18 mouse cellular contexts compared by ENCODE assay signal in genomic region chr14:114832987-114833386, GRCm38 (mm10).
A peak's percentile ranks its signal among the peaks of the same experiment; 100 is the strongest.
DNase-seq lines count a peak whose midpoint lies in the region; ATAC-seq and TF ChIP-seq lines count a peak whose summit lies in the region.
"Had no signal": no experiment of that assay in that cellular context is flagged by ENCODE, and none has a peak within 500 bp of the region (broad histone marks: within the 10 kb centered on the region; RNA-seq: fewer than 3 reads in every experiment).

No protein-coding gene starts in this region.

- no peak overlapping the region for H3K9ac ChIP-seq in intestine, postnatal 0 days (ENCODE audit: low read depth, low read length)
- H3K9ac ChIP-seq in intestine, embryonic 16.5 days (ENCODE audit: low read depth, low read length): no peak overlapping the region
- no peak overlapping the region for H3K9ac ChIP-seq in lung, postnatal 0 days (replicated peaks; ENCODE audit: low read depth)
- H3K9ac ChIP-seq: embryonic facial prominence, embryonic 13.5 days; hindbrain, embryonic 13.5 days; liver, embryonic 13.5 days had no signal

- no peak overlapping the region for H3K27ac ChIP-seq in intestine, postnatal 0 days (ENCODE audit: low read depth, low read length)
- no peak overlapping the region for H3K27ac ChIP-seq in intestine, embryonic 16.5 days (ENCODE audit: low read length)
- H3K27ac ChIP-seq in lung, postnatal 0 days (ENCODE audit: low read length): no peak overlapping the region
- H3K27ac ChIP-seq: embryonic facial prominence, embryonic 13.5 days; hindbrain, embryonic 13.5 days; liver, embryonic 13.5 days had no signal

- no peaks in the 10 kb centered on the region for H3K9me3 ChIP-seq in intestine, postnatal 0 days (ENCODE audit: control insufficient read depth)
- no peaks in the 10 kb centered on the region for H3K9me3 ChIP-seq in intestine, embryonic 16.5 days (ENCODE audit: control insufficient read depth, low read length)
- H3K9me3 ChIP-seq in lung, postnatal 0 days (ENCODE audit: low read length): no peaks in the 10 kb centered on the region
- H3K9me3 ChIP-seq: embryonic facial prominence, embryonic 13.5 days; hindbrain, embryonic 13.5 days; liver, embryonic 13.5 days had no signal

- DNase-seq in cerebellum, postnatal 10 days: peak; percentile 45 to 49
- DNase-seq in cerebellum, adult 8-10 months: no peak
- no peak for DNase-seq in lung, postnatal 0 days (ENCODE audit: low spot score)
- no peak for DNase-seq in lung, postnatal 25 days (ENCODE audit: low spot score)
- DNase-seq in spleen, postnatal 4 days (ENCODE audit: low spot score in 2 of 2): no peak
- DNase-seq: cerebellum, adult 2 months; gastrocnemius, postnatal 10 days; kidney, adult 9 months; liver, embryonic 13.5 days had no signal

- H3K4me3 ChIP-seq in intestine, postnatal 0 days (ENCODE audit: low read depth, low read length): no peak overlapping the region
- no peak overlapping the region for H3K4me3 ChIP-seq in intestine, embryonic 16.5 days (ENCODE audit: low read length)
- no peak overlapping the region for H3K4me3 ChIP-seq in lung, postnatal 0 days (ENCODE audit: low read depth, low read length)
- H3K4me3 ChIP-seq: embryonic facial prominence, embryonic 13.5 days; hindbrain, embryonic 13.5 days; liver, embryonic 13.5 days; megakaryocyte, embryonic 14.5 days; myocyte had no signal

- ATAC-seq in intestine, postnatal 0 days: no peak
- ATAC-seq in intestine, embryonic 16.5 days: no peak
- no peak for ATAC-seq in lung, postnatal 0 days
- peak; percentile 58; the same call in 1 of the 2 replicates for ATAC-seq in megakaryocyte progenitor cell, adult 5-6 weeks (replicated peaks; ENCODE audit: poor library complexity)
- ATAC-seq: forebrain, embryonic 14.5 days; Patski had no signal

- H3K4me1 ChIP-seq in intestine, postnatal 0 days (replicated peaks; ENCODE audit: control insufficient read depth, insufficient read depth, low read length): no peaks in the 10 kb centered on the region
- H3K4me1 ChIP-seq in intestine, embryonic 16.5 days (ENCODE audit: control insufficient read depth, insufficient read depth, low read length): no peaks in the 10 kb centered on the region
- no peaks in the 10 kb centered on the region for H3K4me1 ChIP-seq in lung, postnatal 0 days (ENCODE audit: insufficient read depth, low read depth, low read length)
- H3K4me1 ChIP-seq: liver, embryonic 13.5 days; megakaryocyte, embryonic 14.5 days had no signal

- TF ChIP-seq CTCF in intestine, postnatal 0 days (IDR thresholded peaks at IDR 0.05; ENCODE audit: low read depth): peak; percentile 32; the same call in 1 of the 2 replicates
- TF ChIP-seq CTCF in lung, postnatal 0 days (IDR thresholded peaks at IDR 0.05): peak; percentile 33

- no peak for TF ChIP-seq EP300 in lung, postnatal 0 days (IDR thresholded peaks at IDR 0.05)

- 75% methylated on average over 11 of the region's 11 CpGs for WGBS in intestine, postnatal 0 days
- WGBS in intestine, embryonic 16.5 days: 66% methylated on average over 11 of the region's 11 CpGs
- 77% methylated on average over 11 of the region's 11 CpGs for WGBS in lung, postnatal 0 days

- no peaks in the 10 kb centered on the region for H3K27me3 ChIP-seq in intestine, postnatal 0 days (replicated peaks; ENCODE audit: control insufficient read depth, insufficient read depth, low read length)
- H3K27me3 ChIP-seq in intestine, embryonic 16.5 days (replicated peaks; ENCODE audit: control insufficient read depth, insufficient read depth, low read length): no peaks in the 10 kb centered on the region
- no peaks in the 10 kb centered on the region for H3K27me3 ChIP-seq in lung, postnatal 0 days (replicated peaks; ENCODE audit: insufficient read depth, low read length)
- H3K27me3 ChIP-seq: embryonic facial prominence, embryonic 13.5 days; hindbrain, embryonic 13.5 days; liver, embryonic 13.5 days; megakaryocyte, embryonic 14.5 days; Patski had no signal

- H3K4me2 ChIP-seq in intestine, postnatal 0 days (replicated peaks; ENCODE audit: low read depth): no peak overlapping the region
- H3K4me2 ChIP-seq in intestine, embryonic 16.5 days (ENCODE audit: low read depth, low read length): no peak overlapping the region
- H3K4me2 ChIP-seq in lung, postnatal 0 days (replicated peaks; ENCODE audit: low read depth, low read length): no peak overlapping the region
- H3K4me2 ChIP-seq: embryonic facial prominence, embryonic 13.5 days; hindbrain, embryonic 13.5 days; liver, embryonic 13.5 days had no signal

- no peaks in the 10 kb centered on the region for H3K36me3 ChIP-seq in intestine, postnatal 0 days (ENCODE audit: control insufficient read depth, insufficient read depth)
- H3K36me3 ChIP-seq in intestine, embryonic 16.5 days (ENCODE audit: control insufficient read depth, insufficient read depth, low read length): no peaks in the 10 kb centered on the region
- no peaks in the 10 kb centered on the region for H3K36me3 ChIP-seq in lung, postnatal 0 days (ENCODE audit: insufficient read depth, low read length)
- H3K36me3 ChIP-seq: embryonic facial prominence, embryonic 13.5 days; hindbrain, embryonic 13.5 days; liver, embryonic 13.5 days had no signal

Comparison
In these comparisons a context has a peak if more than half of its experiments do, and no peak if none do; other contexts are left out.
1. DNase-seq: peak in cerebellum, postnatal 10 days (2 of 2); none in cerebellum, adult 8-10 months (single experiment), lung, postnatal 0 days (single experiment), lung, postnatal 25 days (single experiment) and spleen, postnatal 4 days (0 of 2).